Mouse (Mus musculus): ENCODE data around the gene U2surp.

The U2surp gene

DNA sequence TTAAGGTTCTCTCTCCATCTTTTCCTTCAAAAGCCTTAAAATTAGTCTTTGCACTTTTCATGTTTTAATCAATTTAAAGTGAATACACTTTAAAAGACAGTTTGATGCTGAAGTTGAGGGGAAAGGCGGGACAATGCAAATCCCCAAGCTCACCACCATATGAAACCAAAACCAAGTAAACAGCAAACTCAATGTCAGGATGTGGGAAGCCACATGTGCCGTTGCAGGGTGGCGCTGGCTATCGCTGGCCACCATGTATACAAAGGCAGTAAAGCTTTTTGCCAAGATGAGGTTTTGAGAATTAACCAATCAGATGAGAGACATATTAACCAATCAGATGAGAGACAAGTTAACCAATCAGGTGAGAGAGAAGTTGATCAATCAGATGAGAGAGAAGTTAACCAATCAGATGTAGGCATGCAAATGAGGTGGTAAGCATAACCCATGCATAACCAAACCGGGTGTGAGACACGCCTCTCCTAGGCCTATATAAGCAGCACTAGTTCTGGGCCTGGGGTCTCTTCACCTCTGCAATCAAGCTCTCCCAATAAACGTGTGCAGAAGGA, 42.7 kb downstream of the U2surp start:
- DNase-seq (ENCODE audit: low read depth, low spot score): peak; percentile 19

DNA sequence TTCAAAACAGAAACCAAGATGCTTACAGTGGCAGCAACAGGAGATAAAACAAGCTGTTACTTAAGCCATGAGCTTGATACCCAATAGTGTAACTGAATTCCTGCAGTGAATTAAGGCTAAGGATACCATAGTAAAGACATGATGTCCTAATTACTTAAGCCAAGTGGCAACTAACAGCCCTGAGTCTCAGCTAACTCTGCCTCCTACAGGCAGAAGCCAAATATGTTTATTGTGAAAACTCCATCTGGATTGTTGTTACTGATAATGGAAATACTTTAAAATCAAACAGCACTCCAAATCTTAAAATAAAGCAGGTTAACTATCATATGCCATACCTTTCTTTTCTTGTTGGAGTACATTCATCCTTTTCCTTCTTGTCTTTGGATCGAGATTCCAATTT, 47.8 kb downstream of the U2surp start:
- DNase-seq (ENCODE audit: low read depth, low spot score): no peak

DNA sequence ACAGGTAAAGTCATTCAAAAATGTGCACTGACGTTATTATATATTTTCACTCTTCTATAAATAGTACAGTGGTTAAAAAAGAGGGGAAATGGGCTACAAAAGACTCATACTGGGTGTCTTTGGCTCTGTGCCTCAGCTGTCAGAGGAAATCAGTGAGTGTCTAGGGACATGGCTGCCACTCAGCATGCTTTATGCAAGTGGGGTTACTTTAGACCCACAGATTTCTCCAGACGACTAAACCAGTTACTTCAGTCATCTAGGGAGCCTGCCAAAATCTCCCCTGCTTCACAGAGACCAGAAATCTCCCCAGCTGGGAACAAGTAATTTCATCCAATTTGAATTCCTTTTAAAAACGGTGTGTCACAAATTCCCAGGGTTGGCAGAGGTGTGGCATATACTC, 59.9 kb downstream of the U2surp start:
- no peak for DNase-seq (ENCODE audit: low read depth, low spot score)

DNA sequence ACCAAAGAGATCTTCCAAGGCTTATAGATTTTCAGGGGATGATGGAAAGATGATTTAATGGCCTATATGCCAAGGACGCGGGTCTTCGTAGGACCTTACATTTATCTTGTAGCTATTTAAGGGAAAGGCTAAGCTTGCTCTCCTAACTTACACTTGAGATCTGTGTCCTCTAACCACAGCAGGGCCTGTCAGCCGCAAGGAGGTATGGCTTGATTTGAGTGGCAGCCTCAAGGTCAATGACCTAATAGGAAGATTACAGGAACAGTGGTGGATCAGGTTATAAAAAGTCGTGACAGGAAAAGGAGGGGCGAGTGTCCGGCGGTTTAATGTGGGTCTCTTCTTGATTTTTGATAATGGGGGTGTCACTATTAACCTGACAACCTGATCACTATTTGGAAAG, 61.2 kb downstream of the U2surp start:
- no peak for DNase-seq (ENCODE audit: low read depth, low spot score)

DNA sequence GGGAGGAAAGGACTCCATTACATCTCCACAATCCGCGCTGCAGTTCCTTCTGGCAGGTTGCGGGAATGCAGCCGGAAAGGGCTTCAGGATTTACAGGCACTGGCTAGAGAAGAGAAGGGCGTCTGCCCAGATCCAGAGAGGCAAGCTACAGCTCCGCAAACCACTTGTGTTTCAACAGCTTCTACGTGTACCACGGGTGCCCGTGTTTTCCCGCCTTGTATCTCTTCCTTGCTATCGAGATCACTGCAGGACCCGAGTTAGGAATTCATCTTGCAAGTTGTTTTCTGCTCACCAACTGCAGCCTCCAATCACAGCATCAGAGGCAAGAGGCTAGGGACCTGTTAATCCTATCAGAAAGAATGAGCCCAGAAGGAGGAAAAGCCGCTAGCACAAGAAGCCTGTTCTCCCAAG, 69.5 kb downstream of the U2surp start:
- no peak for DNase-seq (ENCODE audit: low read depth, low spot score)

DNA sequence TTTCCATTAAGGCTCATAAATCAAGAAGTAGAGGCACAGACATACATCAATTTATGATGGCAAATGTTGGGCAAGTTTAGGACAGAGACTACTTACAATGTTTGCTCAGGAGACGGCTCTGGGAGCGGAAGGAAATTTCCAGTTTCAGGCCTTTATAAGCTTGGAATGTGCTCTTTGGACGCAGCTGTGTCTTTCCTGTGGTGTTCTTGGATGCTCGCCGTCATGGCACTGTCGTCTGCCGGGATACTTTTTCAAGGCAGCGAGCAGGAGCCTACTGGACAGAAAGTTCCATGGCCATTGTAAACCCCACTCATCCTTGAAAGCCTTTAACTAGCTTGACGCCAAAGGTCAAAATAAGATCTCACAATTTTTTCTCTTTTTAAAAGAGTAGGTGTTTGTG, 73.9 kb downstream of the U2surp start:
- DNase-seq (ENCODE audit: low read depth, low spot score): no peak

DNA sequence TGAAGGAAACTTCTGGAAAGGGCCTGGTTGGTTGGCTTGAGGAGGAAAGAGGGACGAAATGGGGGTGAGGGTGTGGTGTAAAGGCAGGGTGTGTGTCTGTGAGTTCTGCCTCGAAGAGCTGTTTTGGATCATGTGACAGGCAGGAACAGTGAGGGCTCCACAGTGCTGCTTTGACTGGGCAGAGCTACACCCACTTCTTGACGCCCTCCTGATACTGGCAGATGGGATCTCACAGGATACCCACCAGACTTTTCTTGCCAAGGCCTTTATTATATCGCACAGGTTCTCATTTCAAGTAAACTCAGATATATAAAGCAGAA, 75.5 kb downstream of the U2surp start:
- no peak for DNase-seq (ENCODE audit: low read depth, low spot score)

DNA sequence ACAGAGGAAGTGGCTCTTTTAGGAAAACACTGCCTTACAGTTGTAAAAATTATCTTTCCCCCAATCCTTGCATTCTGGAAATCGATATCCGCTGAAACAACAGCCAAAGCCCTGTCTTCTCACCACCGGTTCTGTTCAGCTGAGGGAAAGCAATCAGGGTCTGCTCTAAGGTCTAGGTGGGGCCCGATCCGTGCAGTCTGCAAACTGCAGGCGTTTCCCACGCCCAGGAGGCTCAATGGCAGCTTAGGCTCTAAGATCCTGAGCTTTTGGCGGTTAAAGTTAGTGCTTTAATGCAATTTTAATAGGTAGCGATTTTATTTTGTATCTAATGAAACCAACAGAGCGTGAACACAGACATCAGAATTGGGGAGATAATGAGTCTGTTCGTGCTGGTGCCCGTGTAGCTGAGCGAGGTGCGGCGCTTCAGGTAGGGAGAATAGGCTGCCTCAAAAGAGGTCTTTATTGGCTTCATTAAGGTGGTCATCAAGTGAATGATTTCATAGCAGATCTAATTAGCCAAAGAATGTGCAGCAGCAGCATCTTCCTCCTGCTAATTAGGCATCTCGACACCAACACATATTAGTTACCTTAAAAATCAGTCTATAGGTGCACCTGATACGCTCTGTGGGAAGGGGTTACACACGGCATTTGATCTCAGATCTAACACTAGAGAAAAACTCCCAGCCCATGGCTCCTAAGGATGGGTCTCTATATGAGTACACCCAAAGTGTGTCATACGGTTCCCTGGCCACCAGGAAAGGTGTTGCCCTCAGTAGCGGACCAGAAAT, 76.1 kb downstream of the U2surp start:
- no peak for DNase-seq (ENCODE audit: low read depth, low spot score)

DNA sequence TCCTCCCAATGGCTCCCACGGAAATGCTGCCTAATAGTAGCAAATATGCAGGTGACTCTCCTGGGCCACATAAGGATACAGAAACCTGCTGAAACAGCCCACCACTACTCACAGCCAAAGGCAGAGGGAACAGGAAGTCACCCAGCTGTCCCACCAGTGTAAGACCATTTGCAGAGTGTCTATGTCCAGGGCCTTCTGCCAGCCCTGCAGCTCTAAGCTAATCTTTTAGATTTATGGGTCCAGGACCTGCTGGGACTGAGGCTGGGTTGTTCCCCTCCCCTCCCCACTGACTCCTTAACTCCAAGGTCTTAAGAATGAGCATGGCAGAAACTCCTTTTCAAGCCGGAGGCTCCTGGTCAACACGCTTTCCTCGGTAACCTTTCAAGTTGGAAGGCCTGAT, 83.5 kb downstream of the U2surp start:
- DNase-seq (ENCODE audit: low read depth, low spot score): no peak

DNA sequence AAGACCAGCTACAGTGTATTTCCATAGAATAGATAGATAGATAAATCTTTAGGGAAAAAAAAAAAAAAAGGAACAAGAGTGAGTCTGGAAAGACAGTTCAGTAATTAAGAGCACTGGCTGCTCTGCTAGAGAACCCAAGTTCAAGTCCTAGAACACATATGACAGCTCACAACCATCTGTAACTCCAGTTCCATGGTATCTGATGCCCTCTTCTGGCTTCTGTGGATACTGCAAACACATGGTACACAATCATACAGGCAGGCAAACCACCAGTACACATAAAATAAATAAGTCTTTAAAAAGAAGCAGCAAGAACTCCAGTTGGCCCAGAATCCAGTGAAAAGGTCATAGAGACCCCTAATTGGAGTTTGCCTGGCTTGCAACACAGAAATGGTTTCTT, 97.9 kb downstream of the U2surp start:
- DNase-seq (ENCODE audit: low read depth, low spot score): peak; percentile 2

DNA sequence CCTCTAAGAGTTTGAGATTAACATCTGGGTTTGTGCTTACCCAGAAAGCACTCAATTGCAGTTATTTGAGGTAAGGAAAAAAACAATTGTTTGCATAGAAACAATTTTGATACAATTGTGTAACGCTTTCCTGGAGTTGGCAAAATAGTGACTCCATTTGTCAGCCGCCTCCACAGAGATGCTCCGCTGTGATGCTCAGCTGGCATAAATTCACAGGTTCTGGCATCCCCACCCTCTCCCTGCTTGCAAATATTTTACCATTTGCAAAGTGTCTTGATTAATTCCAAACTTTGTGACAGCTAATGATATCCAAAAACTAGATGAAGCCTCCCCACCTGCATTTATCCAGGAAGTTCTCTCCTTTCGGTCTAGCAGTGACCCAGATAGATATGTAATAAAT, 99.7 kb downstream of the U2surp start:
- DNase-seq (ENCODE audit: low read depth, low spot score): no peak

DNA sequence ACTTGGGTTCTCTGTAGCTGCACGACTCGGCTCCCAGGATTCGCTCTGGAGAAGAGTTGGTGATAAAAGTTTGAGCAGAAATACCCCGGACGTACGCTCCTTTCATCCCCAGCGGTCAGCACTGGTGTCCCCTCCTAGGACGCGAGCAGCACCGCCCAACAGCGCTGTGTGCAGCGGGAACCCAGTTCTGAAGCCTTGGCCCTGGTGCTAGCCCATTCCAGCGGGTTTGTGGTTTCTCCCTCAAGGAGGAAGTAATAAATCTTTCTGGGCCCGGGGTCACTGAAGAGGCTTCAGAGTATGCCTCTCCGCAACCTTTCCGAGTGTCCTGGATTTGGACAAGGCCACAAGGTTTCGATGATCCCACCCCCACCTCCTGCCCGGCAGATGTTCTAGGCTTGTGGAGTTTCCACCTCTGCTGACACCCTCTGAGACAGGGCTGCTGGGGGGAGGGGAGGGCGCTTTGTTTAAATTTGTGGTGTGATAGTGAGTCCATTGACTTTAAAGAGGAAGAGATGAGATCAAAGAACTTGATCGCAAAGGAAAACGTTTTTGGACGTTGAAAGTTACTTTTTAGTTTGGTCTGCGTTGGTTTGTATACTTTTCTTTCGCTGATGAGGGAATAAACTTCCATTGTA, 104.1 kb downstream of the U2surp start:
- DNase-seq (ENCODE audit: low read depth, low spot score): no peak

All from A20 (cell line).